Mouse (Mus musculus) spleen, postnatal 36 days (tissue): ENCODE measurements around the gene Vax2.

Source experiments
- DNase-seq, 2 experiments: peaks; one replicate each; pipeline ENCODE4 v3.0.0; 2022; ENCODE audit warnings: low spot score in 2 of 2, mixed read lengths in 1 of 2

The Vax2 gene

GRCm38 (mm10) chr6:83711725-83712475 lies 836 bp downstream of the Vax2 start:
- DNase-seq: no peak

GRCm38 (mm10) chr6:83713271-83714136 lies 2.4 kb downstream of the Vax2 start:
- DNase-seq: no peak

DNA sequence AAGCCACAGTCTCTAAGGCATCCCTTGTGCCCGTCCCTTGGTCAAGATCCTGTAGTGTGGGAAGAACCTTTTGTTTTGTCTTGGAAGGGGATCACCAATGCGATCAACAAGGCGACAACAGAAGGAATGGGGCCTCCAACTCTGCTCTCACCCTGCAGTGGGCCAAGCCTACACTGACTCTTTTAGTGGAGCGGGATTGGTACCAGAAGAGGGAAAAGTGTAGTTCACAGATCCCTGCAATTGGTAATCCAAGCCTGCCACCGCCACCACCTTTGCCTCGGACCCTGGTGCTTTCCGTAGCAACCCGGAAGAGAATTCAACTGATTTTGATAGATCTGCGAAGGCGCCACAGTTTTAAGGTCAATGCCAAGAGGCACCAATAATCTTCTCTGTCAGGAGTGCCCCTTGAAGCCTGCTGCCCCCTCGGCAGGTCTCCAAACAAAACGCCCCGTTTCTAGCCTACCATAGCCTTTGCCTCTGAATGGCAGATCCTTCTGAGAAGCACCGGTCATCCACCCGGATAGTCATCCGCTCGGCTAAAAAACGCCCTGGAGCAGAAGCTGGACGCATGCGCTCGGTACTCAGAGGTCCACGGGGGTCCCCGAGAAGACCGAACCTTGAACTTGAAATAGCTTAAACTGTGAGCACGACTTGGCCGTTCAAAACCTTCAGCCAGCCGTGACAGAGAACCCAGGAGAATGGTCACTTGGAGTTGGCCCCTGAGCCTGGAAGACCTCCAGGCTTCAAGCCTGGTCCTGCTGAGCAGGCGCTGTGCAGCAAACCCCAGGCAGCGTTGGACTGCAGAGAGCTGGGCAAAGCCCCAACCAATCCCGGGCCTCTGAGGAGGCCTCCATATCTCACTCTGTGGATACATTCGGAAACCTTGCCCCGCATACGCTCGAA lies 3.4 kb downstream of the Vax2 start:
- no peak for DNase-seq

GRCm38 (mm10) chr6:83715461-83716196 lies 4.6 kb downstream of the Vax2 start:
- DNase-seq: no peak

DNA sequence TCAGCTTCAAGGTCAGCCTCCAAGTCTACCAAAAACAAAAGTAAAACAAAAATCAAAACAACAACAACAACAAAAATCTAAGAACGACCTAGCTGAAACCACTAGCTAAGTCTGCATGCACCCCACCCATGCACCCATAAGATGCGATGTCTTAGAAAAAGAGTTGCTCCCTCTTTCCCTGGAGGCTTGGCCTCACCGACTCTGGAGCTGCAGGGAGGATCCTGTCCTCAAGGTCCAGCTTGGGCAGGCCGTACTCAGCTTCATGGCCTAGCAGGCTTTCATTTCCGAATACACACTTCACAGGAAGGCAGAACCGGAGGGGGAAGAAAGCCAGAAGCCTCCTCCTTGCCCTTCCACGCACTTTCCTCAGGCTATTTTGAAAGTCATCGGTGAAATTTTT lies 6.0 kb downstream of the Vax2 start:
- DNase-seq: no peak

GRCm38 (mm10) chr6:83722526-83722925 lies 11.5 kb downstream of the Vax2 start:
- DNase-seq: no peak

DNA sequence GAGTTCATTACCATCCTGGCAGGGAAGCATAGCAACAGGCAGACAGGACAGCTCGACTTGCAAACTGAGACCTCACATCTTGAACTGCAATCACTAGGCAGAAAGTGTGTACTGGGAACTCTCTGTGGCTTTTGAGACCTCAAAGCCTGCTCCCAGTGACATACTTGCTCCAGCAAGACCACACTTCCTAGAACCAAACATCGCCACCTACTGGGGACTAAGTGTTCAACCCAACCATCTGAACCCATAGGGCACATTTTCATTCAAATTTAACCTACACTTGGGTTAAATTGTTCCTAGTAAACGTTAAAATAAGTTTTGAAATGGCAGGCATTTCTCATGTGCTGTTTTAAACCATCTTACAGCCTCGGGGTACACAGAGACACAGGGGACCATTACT lies 16.1 kb downstream of the Vax2 start:
- no peak for DNase-seq

DNA sequence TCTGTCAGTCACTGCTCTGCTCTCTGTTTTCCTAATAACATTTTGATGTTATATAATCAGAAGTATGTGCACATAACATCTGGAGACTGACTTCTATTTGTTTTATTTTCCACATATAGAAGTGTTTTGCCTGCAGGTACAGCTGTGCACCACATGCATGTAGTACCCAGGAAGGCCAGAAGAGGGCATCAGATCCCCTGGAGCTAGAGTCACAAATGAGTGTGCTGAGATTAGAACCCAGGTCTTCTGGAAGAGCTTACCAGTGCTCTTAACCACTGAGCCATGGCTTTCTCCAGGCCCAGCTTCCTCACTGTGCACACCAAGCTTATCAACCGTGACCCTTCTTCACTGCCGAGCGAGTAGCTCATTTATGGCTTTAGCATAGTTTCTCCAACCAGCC lies 17.4 kb downstream of the Vax2 start:
- DNase-seq: no peak

DNA sequence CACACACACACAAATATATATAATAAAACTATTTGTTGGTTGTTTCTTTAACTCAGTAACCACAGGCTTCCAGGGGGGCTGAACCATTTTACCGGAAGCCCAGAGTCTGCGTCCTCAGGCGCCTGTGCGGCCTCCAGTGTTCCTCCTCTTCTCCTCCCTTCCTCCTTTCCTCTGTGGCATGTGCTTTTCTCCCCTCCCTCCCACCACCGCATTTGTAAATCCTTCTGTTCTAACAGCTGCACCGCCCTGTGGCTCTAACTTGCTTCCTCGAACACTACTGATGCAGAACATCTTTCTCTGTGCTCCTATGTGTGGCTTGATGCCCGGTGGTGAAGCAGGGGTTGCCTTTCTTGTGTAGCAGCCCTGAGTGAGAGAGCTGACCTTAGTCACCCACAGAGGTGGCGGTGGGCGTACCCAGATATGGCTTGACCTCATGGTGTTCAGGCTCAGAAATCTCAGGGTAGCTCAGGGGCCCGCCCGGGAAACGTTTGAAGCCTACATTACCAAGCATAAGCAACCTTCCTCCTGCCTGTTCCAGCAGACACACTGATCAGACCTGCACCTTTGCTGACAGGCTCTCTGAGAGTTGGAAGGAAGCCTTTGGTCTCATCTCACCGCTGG lies 18.4 kb downstream of the Vax2 start:
- DNase-seq: no peak

DNA sequence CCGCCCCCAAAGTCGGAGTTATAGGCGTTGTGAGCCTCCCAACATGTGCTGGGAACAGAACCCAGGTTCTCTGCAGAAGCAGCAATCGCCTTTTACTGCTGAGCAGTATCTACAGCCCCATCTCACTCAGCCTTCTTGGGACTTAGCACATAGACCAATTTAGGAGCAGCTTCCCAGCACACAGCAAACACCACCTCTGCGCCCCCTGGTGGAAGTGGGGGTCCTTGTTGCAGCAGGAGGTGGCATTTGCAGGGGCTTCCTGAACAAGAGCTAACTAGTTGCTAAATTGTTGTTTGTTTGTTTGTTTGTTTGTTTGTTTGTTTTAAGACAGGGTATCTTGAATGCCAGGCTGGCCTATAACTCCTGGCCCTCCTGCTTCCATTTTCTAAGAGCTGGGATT lies 20.1 kb downstream of the Vax2 start:
- DNase-seq: peak; percentile 43 to 48

GRCm38 (mm10) chr6:83737311-83737710 lies 26.2 kb downstream of the Vax2 start:
- DNase-seq: no peak

DNA sequence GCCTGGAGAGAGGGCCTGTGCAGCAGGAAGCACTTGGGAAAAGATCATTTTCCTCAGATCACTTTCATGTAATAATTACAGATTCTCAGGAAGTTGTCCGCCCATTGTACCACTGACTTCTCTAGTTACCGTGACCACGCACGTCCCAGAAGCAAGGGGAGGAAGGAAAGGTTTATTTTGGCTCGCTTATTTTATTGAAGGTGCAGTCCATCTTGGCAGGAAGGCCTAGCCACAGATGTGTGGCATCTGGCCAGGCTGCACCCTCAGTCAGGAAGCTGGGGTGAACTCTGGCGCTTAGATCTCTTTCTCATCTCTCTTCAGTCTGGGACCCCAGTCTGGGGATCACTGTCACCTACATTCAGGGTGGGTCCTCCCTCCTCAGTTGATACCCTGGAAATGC lies 27.5 kb downstream of the Vax2 start:
- DNase-seq: no peak

GRCm38 (mm10) chr6:83742761-83743160 lies 31.7 kb downstream of the Vax2 start, which contains the start of gene Atp6v1b1:
Gene Atp6v1b1 (plus strand): TSS chr6:83742990.
- no peak for DNase-seq

- no peak for DNase-seq
These were observed 32.1 kb downstream of the Vax2 start for GRCm38 (mm10) chr6:83743212-83743611.

DNA sequence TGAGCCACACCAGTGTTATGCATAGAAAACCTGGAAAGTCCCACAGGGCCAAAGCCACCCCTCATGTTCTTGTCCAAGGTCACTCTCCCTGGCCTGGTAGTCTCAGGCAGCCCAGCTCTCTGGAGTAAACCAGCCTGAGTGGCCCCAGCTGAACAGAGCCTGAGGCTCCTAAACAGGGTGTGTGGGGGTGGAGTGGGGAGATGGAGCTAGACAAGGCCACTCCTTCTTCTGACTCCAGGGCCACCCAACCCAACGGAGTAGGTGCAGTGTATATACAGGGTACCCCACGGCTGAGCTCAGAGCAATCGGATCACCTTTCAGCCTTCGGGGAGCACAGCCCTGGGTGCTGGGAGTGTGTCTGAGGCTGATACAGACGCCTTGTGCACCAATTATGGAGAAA lies 33.1 kb downstream of the Vax2 start:
- no peak for DNase-seq

DNA sequence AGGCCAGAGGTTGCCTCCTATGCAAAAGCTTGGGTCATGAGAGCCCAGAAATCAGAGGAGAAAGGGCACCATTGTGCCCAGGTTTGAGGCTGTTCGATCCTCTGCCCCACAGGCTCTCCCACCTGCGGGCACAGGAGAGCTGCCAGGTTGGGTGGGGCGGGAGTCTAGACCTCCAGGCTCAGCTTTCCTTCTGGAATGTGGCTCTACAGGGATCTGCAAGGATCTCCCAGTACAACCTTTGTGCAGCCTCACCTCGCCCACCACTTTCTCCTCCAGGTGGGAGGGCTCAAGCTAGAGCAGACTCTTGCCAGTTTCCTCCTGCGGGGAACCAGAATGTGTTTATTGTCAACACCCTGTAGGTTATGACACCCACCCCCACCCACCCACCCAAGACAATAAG lies 33.5 kb downstream of the Vax2 start:
- DNase-seq: no peak

DNA sequence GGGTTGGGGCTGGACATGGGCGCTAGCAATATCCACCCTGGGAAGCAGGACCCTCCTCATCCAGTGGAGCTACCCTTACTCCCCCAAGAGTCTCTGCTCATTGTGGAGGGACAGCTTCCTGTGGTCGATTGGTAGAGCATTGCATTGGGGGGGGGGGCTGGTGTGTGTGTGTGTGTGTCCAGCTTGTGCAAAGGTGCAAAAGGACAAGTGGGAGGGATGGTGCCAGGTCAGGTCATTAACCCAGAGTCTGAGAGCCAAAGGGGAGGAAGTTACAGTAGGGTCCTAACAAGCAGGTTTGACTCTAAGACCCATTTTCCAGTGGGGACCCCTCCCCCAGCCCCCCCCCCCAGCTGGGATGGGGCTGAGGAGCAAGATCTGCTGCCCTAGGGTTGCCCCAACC lies 34.4 kb downstream of the Vax2 start:
- DNase-seq: no peak

DNA sequence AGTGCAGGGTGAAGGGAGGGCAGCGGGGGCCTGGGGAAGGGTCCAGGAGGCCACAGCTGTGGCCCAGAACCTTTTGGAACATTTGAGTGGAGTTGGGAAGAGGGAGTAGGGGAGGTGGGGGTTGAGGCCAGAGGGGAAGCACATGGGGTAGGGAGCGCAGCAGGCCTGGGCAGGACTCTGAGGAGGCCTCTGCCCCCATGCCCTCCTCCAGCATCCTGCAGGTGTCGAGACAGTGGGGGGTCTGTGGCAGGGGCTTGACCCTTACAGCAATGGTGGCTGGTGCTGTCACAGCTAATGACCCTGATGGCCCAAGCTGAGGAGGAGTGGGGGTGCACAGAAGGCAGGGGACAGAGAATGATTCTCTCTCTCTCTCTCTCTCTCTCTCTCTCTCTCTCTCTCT lies 38.2 kb downstream of the Vax2 start:
- no peak for DNase-seq

DNA sequence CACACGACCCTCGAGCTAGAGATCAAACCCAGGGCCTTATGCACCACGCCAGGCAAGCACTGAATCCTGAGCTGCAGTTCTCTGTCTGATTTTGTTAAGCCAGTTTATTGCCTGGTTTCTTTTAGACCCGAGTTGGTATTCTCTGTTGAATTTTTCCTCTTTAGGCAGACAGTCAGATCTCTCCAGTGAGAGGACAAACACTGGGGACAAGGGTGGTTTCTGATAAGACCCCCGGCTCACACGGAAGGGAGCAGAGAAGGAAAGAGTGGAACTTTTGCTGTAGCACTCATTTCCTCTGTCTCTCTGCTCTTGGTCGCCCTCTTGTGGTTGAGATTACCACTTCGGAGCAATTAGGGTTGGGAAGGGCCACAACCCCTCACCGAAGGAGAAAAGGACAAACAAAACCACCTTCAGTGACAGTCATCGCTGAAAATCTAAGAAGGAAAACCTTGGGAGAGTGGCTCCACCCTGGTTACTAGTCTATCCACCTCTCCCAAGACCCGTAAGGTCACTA lies 39.2 kb downstream of the Vax2 start:
- peak in 1 of 2 experiments; percentile 30 for DNase-seq

GRCm38 (mm10) chr6:83756051-83756450 lies 45.0 kb downstream of the Vax2 start:
- no peak for DNase-seq

DNA sequence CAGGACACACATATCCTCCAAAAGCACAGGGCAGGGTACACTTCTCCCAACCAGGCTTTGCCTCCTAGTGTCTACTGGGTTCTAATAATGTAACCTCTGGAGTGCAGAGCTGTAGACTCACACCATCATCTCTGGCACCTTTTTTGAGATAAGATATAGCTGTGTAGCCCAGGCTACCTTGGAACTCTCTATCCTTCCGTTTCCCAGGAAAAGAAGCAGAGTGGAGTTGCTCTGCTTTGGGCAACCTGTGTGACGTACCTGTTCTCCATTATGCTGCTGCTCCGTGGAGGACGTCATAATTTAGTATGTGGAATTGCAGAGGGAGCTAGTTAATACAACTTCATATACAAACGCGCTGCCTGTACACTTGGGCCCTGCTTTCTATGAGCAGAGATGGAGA lies 51.3 kb downstream of the Vax2 start, which contains the start of gene Ankrd53:
TSS of gene Ankrd53 (plus strand) at position 301 of the 400 bp plus-strand sequence.
- DNase-seq: no peak
